Mouse (Mus musculus): ENCODE measurements around the gene Adtrp. TPM values are rescaled to one million over a fixed set of nuclear protein-coding genes. Genes with fewer than 3 reads are reported as not detected.

Adtrp gene
- polyA plus RNA-seq, 1 experiment from 2014 or later: not detected

DNA sequence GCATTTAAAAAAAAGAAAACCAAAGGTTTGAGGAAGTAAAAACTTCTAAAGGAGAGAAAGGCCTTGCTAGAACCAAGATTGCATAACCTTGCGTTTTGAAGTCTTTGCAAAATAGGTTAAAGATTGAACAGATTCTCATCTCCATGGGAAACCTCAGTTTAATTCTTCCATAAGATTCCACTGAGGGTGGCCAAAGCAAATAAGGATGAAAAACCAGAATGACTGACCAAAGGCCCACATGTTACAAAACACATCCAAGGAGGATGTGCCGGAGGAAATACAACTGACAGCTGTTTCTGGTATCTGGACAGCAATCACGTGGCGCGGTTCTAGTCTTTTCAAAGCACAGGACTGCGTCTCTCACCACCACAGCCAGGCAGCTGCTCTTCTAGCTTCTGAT lies 18.1 kb upstream of the Adtrp start:
- 26% methylated on average over 6 of the region's 6 CpGs for WGBS (ENCODE audit: insufficient replicate concordance)
- no peaks in the 10 kb centered on the region for H3K4me1 ChIP-seq (replicated peaks)
- H3K9me3 ChIP-seq (replicated peaks): no peaks in the 10 kb centered on the region
- no peaks in the 10 kb centered on the region for H3K36me3 ChIP-seq
- no peak overlapping the region for H3K4me2 ChIP-seq
- no peaks in the 10 kb centered on the region for H3K27me3 ChIP-seq
- H3K27ac ChIP-seq: no peak overlapping the region
- H3K4me3 ChIP-seq (replicated peaks): no peak overlapping the region
- no peak overlapping the region for H3K9ac ChIP-seq
- ATAC-seq (ENCODE audit: low read depth) (no peak), DNase-seq (no peak)

DNA sequence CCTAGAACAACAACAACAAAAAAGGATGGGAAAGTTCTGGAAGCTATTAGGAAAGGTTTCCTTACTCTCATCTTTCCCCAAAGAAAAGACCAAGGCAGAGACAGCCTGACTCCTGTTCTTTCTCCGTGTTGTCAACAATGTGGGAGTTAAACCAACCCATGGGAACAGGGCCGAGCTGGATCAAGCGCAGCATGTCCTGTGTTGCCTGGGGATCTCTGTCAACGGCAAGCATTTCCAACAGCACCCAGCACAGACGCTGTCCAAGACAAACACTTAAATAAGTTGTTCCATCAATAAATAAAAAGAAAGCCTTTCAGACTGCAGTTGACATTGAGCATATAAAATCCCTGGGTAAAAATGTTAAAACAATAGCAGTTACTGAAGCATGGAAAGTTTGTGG lies 17.6 kb upstream of the Adtrp start:
- DNase-seq: no peak
- Histone ChIP-seq H3K36me3 (no peaks in the 10 kb centered on the region), H3K9me3 (replicated peaks) (no peaks in the 10 kb centered on the region), H3K9ac (no peak overlapping the region), H3K4me1 (replicated peaks) (no peaks in the 10 kb centered on the region), H3K27ac (no peak overlapping the region), H3K27me3 (no peaks in the 10 kb centered on the region), H3K4me3 (replicated peaks) (no peak overlapping the region), H3K4me2 (no peak overlapping the region)
- no peak for ATAC-seq (ENCODE audit: low read depth)
- WGBS (ENCODE audit: insufficient replicate concordance): 67% methylated on average over 5 of the region's 5 CpGs

- Histone ChIP-seq H3K9me3 (replicated peaks) (no peaks in the 10 kb centered on the region), H3K4me1 (replicated peaks) (no peaks in the 10 kb centered on the region), H3K27ac (no peak overlapping the region), H3K9ac (no peak overlapping the region), H3K27me3 (no peaks in the 10 kb centered on the region), H3K36me3 (no peaks in the 10 kb centered on the region), H3K4me2 (no peak overlapping the region), H3K4me3 (replicated peaks) (no peak overlapping the region)
- DNase-seq (no peak), ATAC-seq (ENCODE audit: low read depth) (no peak)
- WGBS (ENCODE audit: insufficient replicate concordance): 79% methylated on average over 15 of the region's 15 CpGs
Observed at GRCm38 (mm10) chr13:41860603-41861405, 13.3 kb upstream of the Adtrp start.

- H3K27ac ChIP-seq: no peak overlapping the region
- H3K27me3 ChIP-seq: no peaks in the 10 kb centered on the region
- DNase-seq (no peak), ATAC-seq (ENCODE audit: low read depth) (no peak)
- WGBS (ENCODE audit: insufficient replicate concordance): 62% methylated on average over 13 of the region's 13 CpGs
- H3K9ac ChIP-seq: no peak overlapping the region
- no peaks in the 10 kb centered on the region for H3K4me1 ChIP-seq (replicated peaks)
- no peaks in the 10 kb centered on the region for H3K9me3 ChIP-seq (replicated peaks)
- no peaks in the 10 kb centered on the region for H3K36me3 ChIP-seq
- H3K4me2 ChIP-seq: no peak overlapping the region
- H3K4me3 ChIP-seq (replicated peaks): no peak overlapping the region
Observed at GRCm38 (mm10) chr13:41855206-41856185, 8.0 kb upstream of the Adtrp start.

DNA sequence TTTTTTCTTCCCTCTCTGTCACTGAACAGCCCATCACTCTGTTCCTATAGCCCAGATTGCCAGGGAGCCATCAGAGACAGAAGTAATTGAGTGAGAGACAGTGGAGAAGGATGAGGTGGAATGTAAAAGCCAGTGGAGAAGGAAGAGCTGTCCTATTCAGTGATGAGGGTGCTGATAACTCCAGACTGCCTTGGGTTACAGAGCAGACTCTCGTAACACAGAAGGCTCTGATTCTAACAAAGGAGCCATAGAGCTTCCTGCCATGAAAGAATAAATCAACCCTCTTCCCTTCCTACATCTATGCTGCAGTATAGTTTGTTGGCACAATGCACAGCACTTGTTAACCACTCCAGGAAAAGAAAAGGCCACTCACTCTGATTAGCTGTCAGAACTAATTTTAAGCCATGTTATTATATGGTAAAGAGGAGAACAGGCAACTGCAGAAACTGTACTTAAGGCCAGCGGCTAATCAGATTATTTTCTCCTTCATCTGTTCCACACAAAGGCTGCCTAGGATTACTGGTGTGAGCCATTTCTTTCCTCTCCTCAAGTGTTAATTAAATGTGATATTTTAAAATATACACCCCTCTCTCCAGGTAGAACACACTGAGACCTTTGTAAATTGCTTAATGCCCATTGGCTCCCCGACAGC lies 3.4 kb upstream of the Adtrp start:
- Histone ChIP-seq H3K27ac (no peak overlapping the region), H3K4me1 (replicated peaks) (no peaks in the 10 kb centered on the region), H3K4me2 (no peak overlapping the region), H3K36me3 (no peaks in the 10 kb centered on the region), H3K9me3 (replicated peaks) (no peaks in the 10 kb centered on the region), H3K27me3 (no peaks in the 10 kb centered on the region), H3K9ac (no peak overlapping the region), H3K4me3 (replicated peaks) (no peak overlapping the region)
- WGBS (ENCODE audit: insufficient replicate concordance): 65% methylated on average over 3 of the region's 3 CpGs
- no peak for ATAC-seq (ENCODE audit: low read depth)
- DNase-seq: no peak

DNA sequence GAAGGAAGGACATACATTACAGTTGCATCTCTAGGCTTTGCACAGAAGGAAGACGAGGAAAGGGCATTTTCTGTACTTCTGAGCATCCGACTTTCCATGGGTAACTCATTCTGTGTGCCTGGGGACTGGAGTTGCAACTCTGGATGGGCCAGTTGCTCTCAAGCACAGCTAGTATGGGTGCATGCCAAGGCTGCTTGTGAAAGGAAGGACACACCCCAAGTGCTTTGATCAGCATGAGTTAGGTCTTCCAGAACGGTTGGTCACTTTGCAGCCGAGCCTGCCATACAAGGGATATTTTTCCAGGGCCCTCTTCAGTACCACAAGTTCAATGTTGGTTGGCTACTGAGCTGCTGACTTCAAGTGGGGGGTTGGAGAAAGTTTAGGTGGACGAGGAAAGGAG lies 968 bp downstream of the Adtrp start:
- 64% methylated on average over 5 of the region's 5 CpGs for WGBS (ENCODE audit: insufficient replicate concordance)
- H3K9me3 ChIP-seq (replicated peaks): no peaks in the 10 kb centered on the region
- H3K36me3 ChIP-seq: no peaks in the 10 kb centered on the region
- H3K4me1 ChIP-seq (replicated peaks): no peaks in the 10 kb centered on the region
- no peak for ATAC-seq (ENCODE audit: low read depth)
- no peak overlapping the region for H3K27ac ChIP-seq
- H3K4me2 ChIP-seq: no peak overlapping the region
- no peak overlapping the region for H3K9ac ChIP-seq
- no peaks in the 10 kb centered on the region for H3K27me3 ChIP-seq
- H3K4me3 ChIP-seq (replicated peaks): no peak overlapping the region
- no peak for DNase-seq

DNA sequence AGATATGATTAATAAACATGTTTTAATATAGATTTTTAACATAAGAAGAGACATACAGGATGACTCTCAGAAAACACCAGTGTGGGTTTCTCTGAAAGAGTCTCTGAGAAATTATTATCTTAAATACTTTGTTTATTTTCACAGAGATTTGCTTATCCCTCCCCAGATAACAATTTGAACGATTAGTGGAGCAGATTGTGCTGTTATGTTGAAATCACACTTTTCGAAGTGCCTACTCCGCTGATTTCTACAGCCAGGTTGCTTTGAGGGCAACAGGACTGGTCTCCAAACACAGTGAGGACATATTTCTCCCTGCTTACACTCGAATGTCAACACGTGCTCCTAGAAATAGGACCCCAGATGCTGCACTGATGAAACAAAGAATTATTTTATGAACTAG lies 2.5 kb downstream of the Adtrp start:
- Histone ChIP-seq H3K4me1 (replicated peaks) (no peaks in the 10 kb centered on the region), H3K27ac (no peak overlapping the region), H3K4me2 (no peak overlapping the region), H3K36me3 (no peaks in the 10 kb centered on the region), H3K9ac (no peak overlapping the region), H3K9me3 (replicated peaks) (no peaks in the 10 kb centered on the region), H3K4me3 (replicated peaks) (no peak overlapping the region), H3K27me3 (no peaks in the 10 kb centered on the region)
- ATAC-seq (ENCODE audit: low read depth) (no peak), DNase-seq (no peak)
- 59% methylated on average over 5 of the region's 5 CpGs for WGBS (ENCODE audit: insufficient replicate concordance)

DNA sequence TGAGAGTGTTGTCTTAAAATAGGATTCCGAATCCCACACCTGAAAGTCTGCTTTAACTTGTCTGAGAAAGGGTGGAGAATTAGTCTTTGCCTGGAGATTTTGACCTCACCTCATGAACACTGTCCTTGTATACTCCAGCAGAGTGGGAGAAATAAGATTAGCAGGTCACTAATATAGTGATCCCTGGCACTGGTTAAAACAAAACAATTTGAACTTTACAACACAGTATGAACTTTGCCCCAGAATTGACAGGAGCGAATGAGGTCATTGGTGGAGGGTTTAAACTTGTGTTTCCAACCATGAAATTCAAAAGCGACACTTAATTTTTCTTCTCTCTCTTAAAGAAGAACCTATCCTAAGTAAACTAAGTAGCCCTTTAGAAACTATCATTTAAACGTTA lies 3.4 kb downstream of the Adtrp start:
- Histone ChIP-seq H3K9me3 (replicated peaks) (no peaks in the 10 kb centered on the region), H3K27ac (no peak overlapping the region), H3K9ac (no peak overlapping the region), H3K4me2 (no peak overlapping the region), H3K36me3 (no peaks in the 10 kb centered on the region), H3K27me3 (no peaks in the 10 kb centered on the region), H3K4me3 (replicated peaks) (no peak overlapping the region), H3K4me1 (replicated peaks) (no peaks in the 10 kb centered on the region)
- 56% methylated on average over 4 of the region's 4 CpGs for WGBS (ENCODE audit: insufficient replicate concordance)
- ATAC-seq (ENCODE audit: low read depth) (no peak), DNase-seq (no peak)

DNA sequence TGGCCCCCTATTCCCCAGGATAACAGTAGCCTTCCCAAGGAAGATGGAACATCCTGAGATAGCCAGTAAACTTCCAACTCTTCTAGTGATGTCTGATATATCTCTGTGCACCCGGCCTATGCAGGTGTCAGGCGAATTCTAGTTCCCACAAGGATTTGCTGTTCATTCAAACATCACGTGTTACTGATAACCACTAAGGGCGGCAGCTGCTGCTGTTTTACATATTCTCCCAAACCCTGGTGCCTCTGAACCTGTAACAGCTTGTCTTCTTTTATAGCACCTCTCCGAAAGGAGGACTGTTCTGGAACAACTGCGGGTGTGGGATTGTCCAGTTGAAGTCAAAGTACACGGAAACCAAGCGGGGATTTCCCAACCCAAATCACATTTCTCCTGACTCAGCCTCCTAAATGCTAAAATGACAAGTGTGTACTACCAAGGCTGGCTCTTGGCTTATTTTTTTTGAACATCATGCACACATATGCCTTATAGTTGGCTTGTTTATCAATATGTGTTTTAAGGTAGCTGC lies 13.8 kb downstream of the Adtrp start:
- ATAC-seq (ENCODE audit: low read depth): no peak

GRCm38 (mm10) chr13:41828296-41828754 lies 19.2 kb downstream of the Adtrp start:
- H3K4me3 ChIP-seq (replicated peaks): no peak overlapping the region
- no peaks in the 10 kb centered on the region for H3K27me3 ChIP-seq
- H3K36me3 ChIP-seq: no peaks in the 10 kb centered on the region
- H3K27ac ChIP-seq: no peak overlapping the region
- H3K4me2 ChIP-seq: no peak overlapping the region
- H3K4me1 ChIP-seq (replicated peaks): no peaks in the 10 kb centered on the region
- 76% methylated on average over 8 of the region's 8 CpGs for WGBS (ENCODE audit: insufficient replicate concordance)
- no peak for ATAC-seq (ENCODE audit: low read depth)
- no peaks in the 10 kb centered on the region for H3K9me3 ChIP-seq (replicated peaks)
- H3K9ac ChIP-seq: no peak overlapping the region
- no peak for DNase-seq

More for the DNA sequence above, 13.8 kb downstream of the Adtrp start:
- no peak overlapping the region for H3K4me3 ChIP-seq (replicated peaks)
- H3K9me3 ChIP-seq (replicated peaks): no peaks in the 10 kb centered on the region
- no peak overlapping the region for H3K9ac ChIP-seq
- H3K4me2 ChIP-seq: no peak overlapping the region
- no peaks in the 10 kb centered on the region for H3K27me3 ChIP-seq
- H3K27ac ChIP-seq: no peak overlapping the region
- WGBS (ENCODE audit: insufficient replicate concordance): 74% methylated on average over 8 of the region's 8 CpGs
- no peak for DNase-seq
- no peaks in the 10 kb centered on the region for H3K4me1 ChIP-seq (replicated peaks)
- no peaks in the 10 kb centered on the region for H3K36me3 ChIP-seq

DNA sequence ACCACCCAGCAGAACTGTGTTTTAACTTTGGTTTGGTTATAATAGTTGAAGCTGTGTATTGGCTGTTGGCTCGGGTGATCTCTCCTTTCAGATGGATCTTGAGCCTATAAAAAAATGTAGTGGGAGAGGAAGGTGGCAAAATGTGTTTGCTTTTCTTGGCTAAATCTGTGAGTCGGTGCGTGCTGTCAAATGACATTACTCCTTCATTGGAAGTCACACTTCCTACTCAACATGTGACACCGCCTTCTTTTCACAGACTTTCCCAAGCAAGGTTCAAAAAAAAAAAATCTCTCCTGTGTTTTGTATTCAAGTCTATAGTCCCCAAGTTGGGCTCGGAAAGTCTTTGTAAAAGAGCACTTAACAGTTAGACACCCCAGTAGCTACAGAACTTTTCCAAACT lies 19.9 kb downstream of the Adtrp start:
- DNase-seq (no peak), ATAC-seq (ENCODE audit: low read depth) (no peak)
- H3K9me3 ChIP-seq (replicated peaks): no peaks in the 10 kb centered on the region
- no peaks in the 10 kb centered on the region for H3K27me3 ChIP-seq
- WGBS (ENCODE audit: insufficient replicate concordance): 67% methylated on average over 5 of the region's 5 CpGs
- H3K4me2 ChIP-seq: no peak overlapping the region
- no peaks in the 10 kb centered on the region for H3K4me1 ChIP-seq (replicated peaks)
- no peak overlapping the region for H3K27ac ChIP-seq
- H3K4me3 ChIP-seq (replicated peaks): no peak overlapping the region
- no peaks in the 10 kb centered on the region for H3K36me3 ChIP-seq
- H3K9ac ChIP-seq: no peak overlapping the region

Measured in liver, embryonic 13.5 days (tissue).